7 mouse cellular contexts compared by ENCODE assay signal in the genomic region with DNA sequence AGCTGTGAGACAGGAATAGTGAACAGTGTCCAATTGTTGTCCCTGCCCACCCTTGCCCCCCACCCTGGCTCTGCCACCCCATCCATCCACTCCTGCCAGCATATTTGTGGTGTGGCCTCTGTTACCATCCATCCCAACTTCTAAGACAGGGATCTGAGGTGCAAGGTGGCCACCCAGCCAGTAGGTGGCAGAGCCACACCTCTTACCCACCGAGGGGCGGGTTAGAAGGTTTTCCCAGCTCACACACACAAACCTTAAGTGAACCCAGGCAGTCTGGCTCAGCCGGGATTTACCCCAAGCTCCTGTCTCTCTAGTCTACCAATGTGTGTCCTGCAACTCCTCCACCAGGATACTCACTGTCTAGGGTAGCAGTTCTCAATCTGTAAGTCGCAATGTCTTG. TPM values are rescaled to one million over a fixed set of nuclear protein-coding genes. Genes with fewer than 3 reads are reported as not detected.
A peak's percentile ranks its signal among the peaks of the same experiment; 100 is the strongest.
DNase-seq lines count a peak whose midpoint lies in the region; ATAC-seq lines count a peak whose summit lies in the region.

No protein-coding gene starts in this region.

- peaks cover 3% of the 10 kb centered on the region for H3K27me3 ChIP-seq in liver, embryonic 11.5 days (replicated peaks; ENCODE audit: control insufficient read depth, insufficient read depth, low read length)

- H3K36me3 ChIP-seq in liver, embryonic 11.5 days (ENCODE audit: control insufficient read depth, insufficient read depth, low read length): no peaks in the 10 kb centered on the region

- 28% methylated on average over 4 of the region's 4 CpGs for WGBS in liver, embryonic 11.5 days

- no peaks in the 10 kb centered on the region for H3K4me1 ChIP-seq in liver, embryonic 11.5 days (replicated peaks; ENCODE audit: control insufficient read depth, insufficient read depth, low read length)

- no peak overlapping the region for H3K9ac ChIP-seq in liver, embryonic 11.5 days (ENCODE audit: low read depth, low read length)

- H3K9me3 ChIP-seq in liver, embryonic 11.5 days (ENCODE audit: control insufficient read depth, low read length): no peaks in the 10 kb centered on the region

- no peak overlapping the region for H3K27ac ChIP-seq in liver, embryonic 11.5 days (ENCODE audit: low read depth, low read length)

- intact Hi-C loops in gastrocnemius, postnatal 14 days (cut with DNase I; ENCODE audit: low total_unique reads): loop anchor here (10.0 kb wide), 1 partner anchor 233 kb away; a partner anchor contains a TSS

- H3K4me2 ChIP-seq in liver, embryonic 11.5 days: no peak overlapping the region

- no peak for ATAC-seq in liver, embryonic 11.5 days (replicated peaks; ENCODE audit: low FRiP score)
- ATAC-seq in megakaryocyte, adult 5-6 weeks (ENCODE audit: poor library complexity, severe bottlenecking): no peak

- DNase-seq in liver (peak; percentile 33), ES-CJ7 (ENCODE audit: low read depth, low spot score) (peak; percentile 48)
- DNase-seq in liver, embryonic 11.5 days (ENCODE audit: low spot score): no peak
- DNase-seq in adrenal gland, postnatal 10 days: peak; percentile 71
- DNase-seq in gastrocnemius, postnatal 14 days: peak; percentile 58
- DNase-seq in lung, postnatal 25 days (ENCODE audit: low spot score): peak; percentile 26

- H3K4me3 ChIP-seq in liver, embryonic 11.5 days (ENCODE audit: low read depth, low read length): no peak overlapping the region

RNA-seq across cellular contexts. Expression of a gene that starts 30.5 kb away (rescaled TPM):
- polyA plus RNA-seq in liver, embryonic 11.5 days (2014; fragmentation: Nextera tagmentation; extraction: Ambion mirVana): 0.26 and 0.48 TPM in 2 replicates
- 10 to 100 TPM; 11.3 to 11.4 TPM for total RNA-seq in adrenal gland, postnatal 10 days (2021)
- under 1 TPM; 0.60 to 0.66 TPM for total RNA-seq in gastrocnemius, postnatal 14 days (2021)
- not detected in 2 replicates for total RNA-seq in megakaryocyte, adult 5-6 weeks (2015)
- not detected in 2 replicates for total RNA-seq in megakaryocyte, adult 5-6 weeks (2017)

RNA-seq across cellular contexts. Expression of a gene that starts 32.3 kb away (rescaled TPM):
- 14.8 and 15.6 TPM in 2 replicates for polyA plus RNA-seq in liver, embryonic 11.5 days (2014; fragmentation: Nextera tagmentation; extraction: Ambion mirVana)
- total RNA-seq in adrenal gland, postnatal 10 days (2021): 10 to 100 TPM in 1 of 2 experiments, 1 to 10 TPM in 1; 8.3 to 14.1 TPM
- 10 to 100 TPM; 16.0 to 18.2 TPM for total RNA-seq in gastrocnemius, postnatal 14 days (2021)
- 0.16 TPM in 1 of 2 replicates, not detected in the other for total RNA-seq in megakaryocyte, adult 5-6 weeks (2015)
- 2.1 TPM in 1 of 2 replicates, not detected in the other for total RNA-seq in megakaryocyte, adult 5-6 weeks (2017)

RNA-seq across cellular contexts. Expression of a gene that starts 56.6 kb away (rescaled TPM):
- polyA plus RNA-seq in liver, embryonic 11.5 days (2014; fragmentation: Nextera tagmentation; extraction: Ambion mirVana): 88.0 and 90.6 TPM in 2 replicates
- total RNA-seq in adrenal gland, postnatal 10 days (2021): 10 to 100 TPM; 47.4 to 57.8 TPM
- 10 to 100 TPM; 20.0 to 20.6 TPM for total RNA-seq in gastrocnemius, postnatal 14 days (2021)
- 51.5 and 69.1 TPM in 2 replicates for total RNA-seq in megakaryocyte, adult 5-6 weeks (2015)
- total RNA-seq in megakaryocyte, adult 5-6 weeks (2017): 32.0 and 37.7 TPM in 2 replicates

Comparison
In these comparisons a context has a peak if more than half of its experiments do, and no peak if none do; other contexts are left out.
1. RNA of a gene that starts 30.5 kb away (total RNA-seq): 11.3 to 11.4 TPM in adrenal gland, postnatal 10 days; 0.60 to 0.66 TPM in gastrocnemius, postnatal 14 days and not detected in megakaryocyte, adult 5-6 weeks; every median in the first group is over 4 times any median in the second.